In the genomic region with DNA sequence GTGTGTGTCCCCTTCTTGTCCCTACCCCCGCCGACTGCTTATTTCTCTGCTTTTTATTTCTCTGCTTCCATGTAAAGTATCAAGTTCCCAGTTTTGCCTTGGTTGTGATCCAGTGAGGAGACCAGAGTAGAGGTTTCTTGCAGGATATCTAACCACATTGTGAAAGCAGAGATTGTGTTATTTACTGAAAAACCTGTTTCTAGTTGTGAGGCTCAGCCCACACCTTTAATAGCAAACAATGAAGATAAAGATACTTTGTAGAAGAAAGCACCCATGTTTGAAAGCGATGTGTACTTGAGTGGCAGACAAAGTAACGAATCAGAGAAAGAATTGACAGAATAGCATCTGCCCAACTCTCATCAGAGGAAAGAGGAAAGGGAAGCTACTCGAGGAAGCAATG, we compare ENCODE assay signal across 21 mouse cellular contexts.
DNase-seq lines count a peak whose midpoint lies in the region; ATAC-seq and TF ChIP-seq lines count a peak whose summit lies in the region.
"Had no signal": no experiment of that assay in that cellular context is flagged by ENCODE, and none has a peak within 500 bp of the region (broad histone marks: within the 10 kb centered on the region; RNA-seq: fewer than 3 reads in every experiment).

No protein-coding gene starts in this region.

- ATAC-seq in midbrain, embryonic 11.5 days (ENCODE audit: low FRiP score), result no peak
- ATAC-seq in midbrain, postnatal 0 days (ENCODE audit: low FRiP score), result no peak
- peak; percentile 64; the same call in 1 of the 2 replicates for ATAC-seq in stomach, embryonic 15.5 days (ENCODE audit: insufficient read depth, low FRiP score, low read depth)
- ATAC-seq in stomach, embryonic 16.5 days (ENCODE audit: insufficient read depth, low FRiP score), result peak; percentile 67; the same call in 1 of the 2 replicates
- ATAC-seq: forebrain, embryonic 14.5 days had no signal

- H3K9ac ChIP-seq in midbrain, embryonic 11.5 days (ENCODE audit: low read length), result no peak overlapping the region
- no peak overlapping the region for H3K9ac ChIP-seq in midbrain, postnatal 0 days (replicated peaks; ENCODE audit: low read length, poor library complexity, severe bottlenecking)
- no peak overlapping the region for H3K9ac ChIP-seq in stomach, embryonic 15.5 days
- H3K9ac ChIP-seq in stomach, embryonic 16.5 days (ENCODE audit: low read length), result no peak overlapping the region
- H3K9ac ChIP-seq: embryonic facial prominence, embryonic 13.5 days; embryonic facial prominence, embryonic 15.5 days; forebrain, embryonic 12.5 days had no signal

- no peak for TF ChIP-seq CTCF in midbrain, postnatal 0 days (IDR thresholded peaks at IDR 0.05)

- no peaks in the 10 kb centered on the region for H3K4me1 ChIP-seq in midbrain, embryonic 11.5 days (ENCODE audit: control insufficient read depth, insufficient read depth, low read length)
- no peaks in the 10 kb centered on the region for H3K4me1 ChIP-seq in midbrain, postnatal 0 days (ENCODE audit: insufficient read depth, low read length)
- no peaks in the 10 kb centered on the region for H3K4me1 ChIP-seq in stomach, embryonic 15.5 days
- H3K4me1 ChIP-seq in stomach, embryonic 16.5 days (ENCODE audit: control insufficient read depth, insufficient read depth, low read length), result no peaks in the 10 kb centered on the region
- H3K4me1 ChIP-seq: embryonic facial prominence, embryonic 15.5 days; forebrain, embryonic 10.5 days; forebrain, embryonic 12.5 days had no signal

- H3K4me2 ChIP-seq in midbrain, embryonic 11.5 days, result no peak overlapping the region
- H3K4me2 ChIP-seq in midbrain, postnatal 0 days (ENCODE audit: low read depth, low read length, poor library complexity, severe bottlenecking), result no peak overlapping the region
- H3K4me2 ChIP-seq in stomach, embryonic 15.5 days, result no peak overlapping the region
- H3K4me2 ChIP-seq in stomach, embryonic 16.5 days (ENCODE audit: low read depth, low read length), result no peak overlapping the region
- H3K4me2 ChIP-seq: embryonic facial prominence, embryonic 13.5 days; embryonic facial prominence, embryonic 15.5 days; forebrain, embryonic 12.5 days had no signal

- no peaks in the 10 kb centered on the region for H3K27me3 ChIP-seq in midbrain, embryonic 11.5 days (ENCODE audit: control insufficient read depth, insufficient read depth, low read length)
- H3K27me3 ChIP-seq in midbrain, postnatal 0 days (ENCODE audit: insufficient read depth, low read length), result no peaks in the 10 kb centered on the region
- no peaks in the 10 kb centered on the region for H3K27me3 ChIP-seq in stomach, embryonic 15.5 days (replicated peaks)
- H3K27me3 ChIP-seq in stomach, embryonic 16.5 days (ENCODE audit: control insufficient read depth, insufficient read depth, low read length), result no peaks in the 10 kb centered on the region
- H3K27me3 ChIP-seq: embryonic facial prominence, embryonic 13.5 days; embryonic facial prominence, embryonic 15.5 days; forebrain, embryonic 12.5 days had no signal

- peak; percentile 35 for DNase-seq in midbrain, embryonic 11.5 days (ENCODE audit: low spot score, missing footprints)
- DNase-seq in midbrain, postnatal 0 days (ENCODE audit: low spot score), result no peak
- no peak for DNase-seq in ovary, postnatal 10 days (ENCODE audit: low spot score)
- no peak for DNase-seq in kidney, adult 11 months
- DNase-seq: adrenal gland, adult 2 months; adrenal gland, postnatal 10 days; adrenal gland, postnatal 25 days; cerebellum, adult 11 months; cerebellum, adult 18-20 months; cerebellum, adult 8-10 months; cerebellum, adult 9-11 months; cerebellum, postnatal 14 days; cerebellum, postnatal 36 days had no signal

- H3K27ac ChIP-seq in midbrain, embryonic 11.5 days (ENCODE audit: low read depth, low read length), result no peak overlapping the region
- H3K27ac ChIP-seq in midbrain, postnatal 0 days (ENCODE audit: low read depth, low read length), result no peak overlapping the region
- no peak overlapping the region for H3K27ac ChIP-seq in stomach, embryonic 15.5 days
- no peak overlapping the region for H3K27ac ChIP-seq in stomach, embryonic 16.5 days (ENCODE audit: low read length)
- H3K27ac ChIP-seq: embryonic facial prominence, embryonic 13.5 days; embryonic facial prominence, embryonic 15.5 days; forebrain, embryonic 10.5 days; forebrain, embryonic 12.5 days had no signal

- H3K9me3 ChIP-seq in midbrain, embryonic 11.5 days (ENCODE audit: control insufficient read depth, low read length), result no peaks in the 10 kb centered on the region
- no peaks in the 10 kb centered on the region for H3K9me3 ChIP-seq in midbrain, postnatal 0 days (ENCODE audit: low read length)
- H3K9me3 ChIP-seq in stomach, embryonic 15.5 days, result no peaks in the 10 kb centered on the region
- no peaks in the 10 kb centered on the region for H3K9me3 ChIP-seq in stomach, embryonic 16.5 days (replicated peaks; ENCODE audit: control insufficient read depth, low read length)
- H3K9me3 ChIP-seq: embryonic facial prominence, embryonic 13.5 days; embryonic facial prominence, embryonic 15.5 days; forebrain, embryonic 10.5 days; forebrain, embryonic 12.5 days had no signal

- H3K36me3 ChIP-seq in midbrain, embryonic 11.5 days (ENCODE audit: control insufficient read depth, insufficient read depth, low read length), result no peaks in the 10 kb centered on the region
- H3K36me3 ChIP-seq in midbrain, postnatal 0 days (ENCODE audit: insufficient read depth, low read length), result no peaks in the 10 kb centered on the region
- H3K36me3 ChIP-seq in stomach, embryonic 15.5 days, result no peaks in the 10 kb centered on the region
- no peaks in the 10 kb centered on the region for H3K36me3 ChIP-seq in stomach, embryonic 16.5 days (ENCODE audit: control insufficient read depth, insufficient read depth, low read length)
- H3K36me3 ChIP-seq: embryonic facial prominence, embryonic 13.5 days; embryonic facial prominence, embryonic 15.5 days; forebrain, embryonic 10.5 days; forebrain, embryonic 12.5 days had no signal

- 91% methylated on average over 5 of the region's 5 CpGs for WGBS in midbrain, embryonic 11.5 days
- 91% methylated on average over 5 of the region's 5 CpGs for WGBS in midbrain, postnatal 0 days
- 62% methylated on average over 5 of the region's 5 CpGs for WGBS in stomach, embryonic 15.5 days
- 65% methylated on average over 5 of the region's 5 CpGs for WGBS in stomach, embryonic 16.5 days

- H3K4me3 ChIP-seq in midbrain, embryonic 11.5 days (ENCODE audit: low read depth, low read length), result no peak overlapping the region
- no peak overlapping the region for H3K4me3 ChIP-seq in midbrain, postnatal 0 days (ENCODE audit: low read depth, low read length)
- H3K4me3 ChIP-seq in stomach, embryonic 15.5 days (replicated peaks), result no peak overlapping the region
- no peak overlapping the region for H3K4me3 ChIP-seq in stomach, embryonic 16.5 days (replicated peaks; ENCODE audit: low read length)
- H3K4me3 ChIP-seq: embryonic facial prominence, embryonic 13.5 days; embryonic facial prominence, embryonic 15.5 days; erythroblast, embryonic 14.5 days; forebrain, embryonic 10.5 days; forebrain, embryonic 12.5 days had no signal

Comparison
In these comparisons a context has a peak if more than half of its experiments do, and no peak if none do; other contexts are left out.
1. ATAC-seq: peak in stomach, embryonic 15.5 days (single experiment) and stomach, embryonic 16.5 days (single experiment); none in midbrain, embryonic 11.5 days (single experiment) and midbrain, postnatal 0 days (single experiment).